Mouse (Mus musculus): ENCODE measurements around the gene Plcb4. TPM values are rescaled to one million over a fixed set of nuclear protein-coding genes. Genes with fewer than 3 reads are reported as not detected.
A peak's percentile ranks its signal among the peaks of the same experiment; 100 is the strongest.
"Not testable (repeated sequence)": the region's sequence is repeated elsewhere in the genome, so short reads cannot be mapped to it uniquely, and the experiment has no call there.

The Plcb4 gene
- polyA plus RNA-seq, 1 experiment = 42.0 TPM

DNA sequence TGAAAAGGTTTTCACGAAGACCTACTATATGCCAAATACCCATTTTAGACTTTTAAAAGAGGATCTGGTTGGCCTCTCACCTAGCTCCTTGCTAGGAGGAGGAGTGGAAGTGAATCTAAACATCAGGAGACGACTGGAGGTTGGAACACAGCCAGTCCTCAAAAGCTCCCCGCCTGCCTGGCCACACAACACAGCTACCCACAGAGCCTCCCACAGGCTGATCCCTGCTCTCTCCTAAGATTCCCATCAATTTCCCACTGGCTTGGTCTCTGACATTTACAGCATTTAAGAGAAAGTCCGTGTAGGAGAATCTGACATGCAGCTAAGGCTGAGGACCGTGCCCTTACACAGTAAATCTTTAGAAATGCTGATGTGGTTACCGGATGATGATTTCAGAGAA is 226.8 kb downstream of the Plcb4 start:
- Histone ChIP-seq H3K4me1 (ENCODE audit: control insufficient read depth, insufficient read depth, low read length) (no peaks in the 10 kb centered on the region; the same call in 1 of the 2 replicates), H3K27ac (ENCODE audit: insufficient read depth, low read length) (no peak overlapping the region), H3K4me3 (ENCODE audit: insufficient read depth, low read length) (no peak overlapping the region)
- TF ChIP-seq POLR2A (IDR thresholded peaks at IDR 0.05; ENCODE audit: extremely low read depth, insufficient read depth, low read length) = no peak
- TF ChIP-seq CTCF (IDR thresholded peaks at IDR 0.05; ENCODE audit: extremely low read depth, insufficient read depth, low read length) = no peak

DNA sequence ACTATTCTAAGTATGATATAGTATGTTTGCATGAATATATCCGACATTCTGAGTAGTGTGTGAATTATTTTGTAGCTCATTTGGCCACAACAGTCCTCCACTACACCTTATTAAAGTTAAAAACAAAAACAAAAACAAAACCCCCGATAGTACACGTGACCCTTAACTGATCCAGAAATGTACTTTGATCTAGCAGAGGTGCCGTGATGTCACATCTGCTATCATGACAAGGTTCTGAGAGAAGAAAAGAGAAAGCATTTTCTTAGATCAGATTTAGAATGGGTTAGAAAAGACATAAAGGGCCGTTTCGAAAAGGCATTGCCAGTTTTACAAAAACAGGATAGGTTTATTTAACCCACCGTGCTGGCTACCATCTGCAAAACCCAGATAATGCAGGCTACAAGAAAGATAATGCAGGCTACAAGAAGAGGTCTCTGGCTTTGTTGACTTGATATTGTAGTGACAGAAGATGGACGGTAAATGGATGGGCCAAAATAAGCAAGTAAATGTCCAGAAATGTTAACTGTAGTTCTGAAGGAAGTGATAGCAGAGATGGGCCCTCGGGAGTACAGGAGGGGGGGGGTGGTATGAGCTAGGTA is 227.4 kb downstream of the Plcb4 start:
- Histone ChIP-seq H3K27ac (ENCODE audit: insufficient read depth, low read length) (no peak overlapping the region), H3K4me1 (ENCODE audit: control insufficient read depth, insufficient read depth, low read length) (no peaks in the 10 kb centered on the region; the same call in 1 of the 2 replicates), H3K4me3 (ENCODE audit: insufficient read depth, low read length) (no peak overlapping the region)
- TF ChIP-seq CTCF (IDR thresholded peaks at IDR 0.05; ENCODE audit: extremely low read depth, insufficient read depth, low read length) (no peak), POLR2A (IDR thresholded peaks at IDR 0.05; ENCODE audit: extremely low read depth, insufficient read depth, low read length) (no peak)

DNA sequence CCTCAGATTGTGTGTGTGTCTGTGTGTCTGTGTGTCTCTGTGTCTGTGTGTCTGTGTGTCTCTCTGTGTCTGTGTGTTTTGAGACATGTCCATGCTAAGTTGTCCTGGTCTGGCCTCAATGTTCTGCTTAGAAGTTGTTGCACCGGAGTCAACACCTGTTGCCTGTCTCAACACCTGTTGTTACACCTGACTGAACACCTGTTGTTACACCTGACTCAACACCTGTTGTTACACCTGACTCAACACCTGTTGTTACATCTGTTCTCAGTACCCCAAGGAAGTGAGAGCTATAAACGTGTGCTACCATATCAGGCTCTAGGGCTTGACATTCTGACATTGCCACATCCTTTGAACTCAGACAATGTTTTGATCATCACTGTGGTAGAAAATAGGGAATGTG is 229.0 kb downstream of the Plcb4 start:
- Histone ChIP-seq H3K27ac (ENCODE audit: insufficient read depth, low read length) (no peak overlapping the region), H3K4me1 (ENCODE audit: control insufficient read depth, insufficient read depth, low read length) (no peaks in the 10 kb centered on the region; the same call in 1 of the 2 replicates), H3K4me3 (ENCODE audit: insufficient read depth, low read length) (no peak overlapping the region)
- no peak for TF ChIP-seq CTCF (IDR thresholded peaks at IDR 0.05; ENCODE audit: extremely low read depth, insufficient read depth, low read length)
- no peak for TF ChIP-seq POLR2A (IDR thresholded peaks at IDR 0.05; ENCODE audit: extremely low read depth, insufficient read depth, low read length)

DNA sequence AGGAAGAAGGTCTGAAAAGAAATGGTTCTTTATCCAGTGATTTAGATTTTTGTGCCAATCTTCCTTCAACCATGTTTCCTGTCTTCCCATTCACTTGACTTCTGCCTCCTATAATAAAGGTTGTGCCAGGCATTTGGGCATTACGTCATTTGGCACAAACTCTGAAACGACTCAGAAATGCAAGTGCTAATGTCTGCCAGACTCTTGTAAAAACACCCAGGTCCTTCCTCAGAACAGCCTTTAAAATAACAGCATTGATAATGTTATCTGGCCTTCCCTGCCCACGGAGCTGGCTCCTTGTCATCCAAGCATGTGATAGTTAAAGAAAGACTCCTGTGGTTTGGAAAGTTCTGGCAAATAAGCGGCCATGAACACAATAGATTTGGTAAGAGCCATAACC is 229.4 kb downstream of the Plcb4 start:
- TF ChIP-seq POLR2A (IDR thresholded peaks at IDR 0.05; ENCODE audit: extremely low read depth, insufficient read depth, low read length) (no peak), CTCF (IDR thresholded peaks at IDR 0.05; ENCODE audit: extremely low read depth, insufficient read depth, low read length) (no peak)
- Histone ChIP-seq H3K4me3 (ENCODE audit: insufficient read depth, low read length) (no peak overlapping the region), H3K27ac (ENCODE audit: insufficient read depth, low read length) (no peak overlapping the region), H3K4me1 (ENCODE audit: control insufficient read depth, insufficient read depth, low read length) (no peaks in the 10 kb centered on the region; the same call in 1 of the 2 replicates)

DNA sequence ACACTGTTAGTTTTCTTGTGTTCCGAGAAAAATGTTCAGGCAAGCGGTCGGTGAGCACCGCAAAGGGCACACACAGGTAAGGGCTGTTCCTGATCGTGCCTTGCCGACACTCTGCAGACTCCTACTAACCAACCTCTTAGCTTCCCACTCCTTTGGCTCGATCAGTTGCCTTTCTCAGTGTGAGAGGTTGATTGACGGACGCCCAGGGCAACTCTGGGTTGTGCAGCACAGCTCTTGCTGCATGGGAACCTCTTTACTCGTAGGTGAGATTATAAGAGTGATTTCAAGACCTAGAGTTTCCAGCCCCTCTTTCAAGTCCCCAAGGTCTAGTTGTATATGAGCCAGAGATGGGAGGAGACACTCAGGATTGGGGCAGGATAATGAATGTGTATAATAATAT is 230.0 kb downstream of the Plcb4 start:
- no peak overlapping the region for H3K27ac ChIP-seq (ENCODE audit: insufficient read depth, low read length)

DNA sequence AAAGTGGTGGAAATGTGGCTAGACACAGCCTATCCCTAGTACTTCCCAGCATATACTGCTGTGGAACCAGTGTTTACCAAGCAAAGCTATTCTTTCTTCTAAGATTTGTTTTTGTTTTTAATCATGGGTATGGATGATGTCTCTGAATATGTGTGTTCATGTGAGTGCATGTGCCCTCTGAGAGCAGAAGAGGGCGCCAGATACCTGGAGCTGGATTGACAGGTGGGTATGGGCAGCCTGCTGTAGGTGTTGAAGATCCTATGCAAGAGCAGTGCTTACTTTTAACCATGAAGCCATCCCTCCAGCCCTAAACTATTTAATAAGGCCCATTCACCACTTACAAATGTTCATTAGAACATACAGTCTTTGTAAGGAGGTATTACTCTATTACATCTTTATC is 231.3 kb downstream of the Plcb4 start:
- no peak overlapping the region for H3K27ac ChIP-seq (ENCODE audit: insufficient read depth, low read length)
- H3K4me3 ChIP-seq (ENCODE audit: insufficient read depth, low read length) = no peak overlapping the region
- no peak for TF ChIP-seq POLR2A (IDR thresholded peaks at IDR 0.05; ENCODE audit: extremely low read depth, insufficient read depth, low read length)
- 0 out of 2 replicates have a peak, but pooled peaks have one; percentile 28 for TF ChIP-seq CTCF (IDR thresholded peaks at IDR 0.05; ENCODE audit: extremely low read depth, insufficient read depth, low read length)
- H3K4me1 ChIP-seq (ENCODE audit: control insufficient read depth, insufficient read depth, low read length) = no peaks in the 10 kb centered on the region; the same call in 1 of the 2 replicates

More for the DNA sequence above, 230.0 kb downstream of the Plcb4 start:
- Histone ChIP-seq H3K4me1 (ENCODE audit: control insufficient read depth, insufficient read depth, low read length) (no peaks in the 10 kb centered on the region; the same call in 1 of the 2 replicates), H3K4me3 (ENCODE audit: insufficient read depth, low read length) (no peak overlapping the region)
- TF ChIP-seq CTCF (IDR thresholded peaks at IDR 0.05; ENCODE audit: extremely low read depth, insufficient read depth, low read length) (no peak), POLR2A (IDR thresholded peaks at IDR 0.05; ENCODE audit: extremely low read depth, insufficient read depth, low read length) (no peak)

DNA sequence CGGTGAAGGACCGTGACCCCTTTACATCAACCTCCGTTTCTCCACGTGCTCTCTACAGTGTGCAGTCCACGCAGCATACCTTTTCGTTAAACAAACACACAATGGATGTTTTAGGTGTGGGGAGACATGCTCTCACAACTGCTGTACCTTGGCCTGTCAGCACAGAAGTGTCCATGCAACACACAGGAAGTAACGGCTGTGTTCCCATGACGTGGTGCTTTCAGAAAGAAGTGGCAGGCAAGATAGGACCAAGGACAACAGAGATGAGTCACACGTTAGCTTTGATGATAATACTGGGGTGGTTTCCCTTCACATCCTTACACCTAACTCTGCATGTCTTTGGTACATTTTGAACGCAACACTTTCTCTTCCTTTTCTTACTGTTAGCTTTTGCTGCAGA is 232.3 kb downstream of the Plcb4 start:
- no peak for TF ChIP-seq CTCF (IDR thresholded peaks at IDR 0.05; ENCODE audit: extremely low read depth, insufficient read depth, low read length)
- no peak for TF ChIP-seq POLR2A (IDR thresholded peaks at IDR 0.05; ENCODE audit: extremely low read depth, insufficient read depth, low read length)
- Histone ChIP-seq H3K27ac (ENCODE audit: insufficient read depth, low read length) (no peak overlapping the region), H3K4me1 (ENCODE audit: control insufficient read depth, insufficient read depth, low read length) (no peaks in the 10 kb centered on the region; the same call in 1 of the 2 replicates), H3K4me3 (ENCODE audit: insufficient read depth, low read length) (no peak overlapping the region)

DNA sequence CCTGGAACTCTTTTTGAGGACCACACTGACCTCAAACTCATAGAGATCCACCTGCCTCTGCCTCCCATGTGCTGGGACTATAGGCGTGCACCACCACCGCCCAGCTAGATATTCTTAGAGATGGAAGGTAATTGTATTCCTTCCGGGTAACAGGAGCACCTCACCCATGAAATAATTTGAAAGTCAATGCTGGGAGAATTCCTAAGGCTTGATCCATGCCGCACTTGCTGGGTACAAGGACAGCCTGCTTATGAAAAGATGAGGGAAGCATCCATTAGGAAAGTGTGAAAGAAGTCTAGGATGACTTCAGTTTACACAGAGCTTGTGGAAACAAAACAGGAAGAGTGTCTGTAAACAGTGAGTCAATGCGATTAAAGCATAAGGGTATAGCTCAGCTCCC is 232.9 kb downstream of the Plcb4 start:
- TF ChIP-seq CTCF (IDR thresholded peaks at IDR 0.05; ENCODE audit: extremely low read depth, insufficient read depth, low read length) (no peak), POLR2A (IDR thresholded peaks at IDR 0.05; ENCODE audit: extremely low read depth, insufficient read depth, low read length) (no peak)
- H3K4me1 ChIP-seq (ENCODE audit: control insufficient read depth, insufficient read depth, low read length) = no peaks in the 10 kb centered on the region; the same call in 1 of the 2 replicates
- no peak overlapping the region for H3K4me3 ChIP-seq (ENCODE audit: insufficient read depth, low read length)
- H3K27ac ChIP-seq (ENCODE audit: insufficient read depth, low read length) = no peak overlapping the region

DNA sequence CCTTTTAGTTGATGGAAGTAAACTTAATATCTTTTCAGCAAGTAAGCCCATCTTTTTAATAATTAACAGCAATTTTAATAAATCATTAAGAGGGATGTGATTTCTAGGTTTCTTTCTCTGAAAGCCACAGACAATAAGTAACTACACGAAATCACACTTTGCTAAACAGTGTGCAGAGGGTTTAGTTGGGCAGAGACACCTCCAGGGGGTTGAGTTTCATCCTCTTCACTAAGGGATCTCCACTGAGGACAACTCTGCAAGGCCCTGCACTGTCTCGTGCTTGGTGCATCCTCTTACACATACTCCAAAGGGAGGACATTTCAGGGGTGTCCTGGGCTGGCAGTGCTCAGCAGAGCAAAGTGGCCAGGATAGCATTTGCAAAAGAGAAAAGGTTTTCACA is 235.8 kb downstream of the Plcb4 start:
- H3K4me1 ChIP-seq (ENCODE audit: control insufficient read depth, insufficient read depth, low read length) = no peaks in the 10 kb centered on the region
- TF ChIP-seq POLR2A (IDR thresholded peaks at IDR 0.05; ENCODE audit: extremely low read depth, insufficient read depth, low read length) (no peak), CTCF (IDR thresholded peaks at IDR 0.05; ENCODE audit: extremely low read depth, insufficient read depth, low read length) (no peak)
- H3K4me3 ChIP-seq (ENCODE audit: insufficient read depth, low read length) = no peak overlapping the region
- no peak overlapping the region for H3K27ac ChIP-seq (ENCODE audit: insufficient read depth, low read length)

DNA sequence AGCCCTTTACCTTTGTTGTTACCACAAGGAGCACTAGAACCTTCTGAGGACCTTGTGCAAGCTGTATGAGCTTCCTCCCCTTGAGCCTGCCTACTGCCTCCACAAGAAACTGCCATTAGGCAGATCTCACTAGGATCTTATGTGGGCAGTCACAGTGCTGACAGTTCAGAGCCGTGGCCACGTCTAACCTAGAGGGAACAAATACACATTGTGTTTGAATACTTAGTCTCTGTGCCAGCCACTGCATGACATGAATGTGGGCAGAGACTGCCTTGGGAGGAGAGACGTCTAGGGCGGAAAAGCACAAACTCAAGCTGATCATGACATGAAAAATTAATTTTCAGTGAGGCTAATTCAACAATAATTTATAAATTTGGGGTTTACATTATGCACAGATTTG is 239.2 kb downstream of the Plcb4 start:
- no peak for TF ChIP-seq POLR2A (IDR thresholded peaks at IDR 0.05; ENCODE audit: extremely low read depth, insufficient read depth, low read length)
- TF ChIP-seq CTCF (IDR thresholded peaks at IDR 0.05; ENCODE audit: extremely low read depth, insufficient read depth, low read length) = no peak
- H3K4me1 ChIP-seq (ENCODE audit: control insufficient read depth, insufficient read depth, low read length) = no peaks in the 10 kb centered on the region
- H3K4me3 ChIP-seq (ENCODE audit: insufficient read depth, low read length) = no peak overlapping the region
- peak overlapping the region; percentile 28; the same call in 1 of the 2 replicates for H3K27ac ChIP-seq (ENCODE audit: insufficient read depth, low read length)

DNA sequence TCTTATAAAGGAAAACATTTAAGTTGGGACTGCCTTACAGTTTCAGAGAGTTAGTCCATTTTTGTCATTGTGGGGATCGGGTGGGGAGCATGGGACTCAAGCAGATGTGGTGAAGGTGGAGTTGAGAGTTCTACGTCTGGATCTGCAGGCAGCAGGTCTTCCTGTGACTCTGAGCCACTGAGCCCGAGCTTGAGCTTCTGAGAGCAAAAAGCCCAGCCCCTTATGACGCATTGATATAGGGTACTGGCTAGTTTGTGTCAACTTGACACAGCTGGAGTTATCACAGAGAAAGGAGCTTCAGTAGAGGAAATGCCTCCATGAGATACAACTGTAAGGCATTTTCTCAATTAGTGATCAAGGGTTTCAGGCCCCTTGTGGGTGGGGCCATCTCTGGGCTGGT is 241.1 kb downstream of the Plcb4 start:
- H3K4me1 ChIP-seq (ENCODE audit: control insufficient read depth, insufficient read depth, low read length); H3K4me3 ChIP-seq (ENCODE audit: insufficient read depth, low read length); H3K27ac ChIP-seq (ENCODE audit: insufficient read depth, low read length): not testable (repeated sequence)
